Mouse (Mus musculus): ENCODE measurements around the gene Fbxo21. TPM values are rescaled to one million over a fixed set of nuclear protein-coding genes. Genes with fewer than 3 reads are reported as not detected.

Gene Fbxo21
- polyA plus RNA-seq, 1 experiment = 51.1 TPM

GRCm38 (mm10) chr5:118017527-118017926 lies 41.0 kb downstream of the Fbxo21 start:
- Histone ChIP-seq H3K27ac (ENCODE audit: control insufficient read depth, insufficient read depth, low read depth, low read length) (no peak overlapping the region), H3K4me3 (ENCODE audit: control insufficient read depth, low read depth, low read length) (no peak overlapping the region), H3K27me3 (ENCODE audit: control insufficient read depth, insufficient read depth, low read length) (no peaks in the 10 kb centered on the region), H3K4me1 (ENCODE audit: control insufficient read depth, insufficient read depth, low read length) (no peaks in the 10 kb centered on the region), H3K36me3 (ENCODE audit: control insufficient read depth, insufficient read depth, low read length) (no peaks in the 10 kb centered on the region)
- TF ChIP-seq CTCF (IDR thresholded peaks at IDR 0.05; ENCODE audit: control insufficient read depth, insufficient read depth, insufficient replicate concordance, low read depth, low read length) (no peak), POLR2A (IDR thresholded peaks at IDR 0.05; ENCODE audit: control insufficient read depth, low read depth, low read length) (no peak)

GRCm38 (mm10) chr5:118019905-118020304 lies 43.4 kb downstream of the Fbxo21 start:
- TF ChIP-seq POLR2A (IDR thresholded peaks at IDR 0.05; ENCODE audit: control insufficient read depth, low read depth, low read length) (no peak), CTCF (IDR thresholded peaks at IDR 0.05; ENCODE audit: control insufficient read depth, insufficient read depth, insufficient replicate concordance, low read depth, low read length) (no peak)
- Histone ChIP-seq H3K4me1 (ENCODE audit: control insufficient read depth, insufficient read depth, low read length) (no peaks in the 10 kb centered on the region), H3K27ac (ENCODE audit: control insufficient read depth, insufficient read depth, low read depth, low read length) (no peak overlapping the region)

GRCm38 (mm10) chr5:118023053-118023452 lies 46.5 kb downstream of the Fbxo21 start:
- Histone ChIP-seq H3K4me3 (ENCODE audit: control insufficient read depth, low read depth, low read length) (no peak overlapping the region), H3K4me1 (ENCODE audit: control insufficient read depth, insufficient read depth, low read length) (peaks cover 13% of the 10 kb centered on the region), H3K27ac (ENCODE audit: control insufficient read depth, insufficient read depth, low read depth, low read length) (no peak overlapping the region), H3K27me3 (ENCODE audit: control insufficient read depth, insufficient read depth, low read length) (peaks cover 2% of the 10 kb centered on the region; the same call in 1 of the 2 replicates), H3K36me3 (ENCODE audit: control insufficient read depth, insufficient read depth, low read length) (no peaks in the 10 kb centered on the region)
- no peak for TF ChIP-seq POLR2A (IDR thresholded peaks at IDR 0.05; ENCODE audit: control insufficient read depth, low read depth, low read length)

More at GRCm38 (mm10) chr5:118019905-118020304, 43.4 kb downstream of the Fbxo21 start:
- Histone ChIP-seq H3K36me3 (ENCODE audit: control insufficient read depth, insufficient read depth, low read length) (no peaks in the 10 kb centered on the region), H3K27me3 (ENCODE audit: control insufficient read depth, insufficient read depth, low read length) (no peaks in the 10 kb centered on the region), H3K4me3 (ENCODE audit: control insufficient read depth, low read depth, low read length) (no peak overlapping the region)

- Histone ChIP-seq H3K36me3 (ENCODE audit: control insufficient read depth, insufficient read depth, low read length) (no peaks in the 10 kb centered on the region), H3K4me1 (ENCODE audit: control insufficient read depth, insufficient read depth, low read length) (peaks cover 24% of the 10 kb centered on the region), H3K4me3 (ENCODE audit: control insufficient read depth, low read depth, low read length) (no peak overlapping the region), H3K27me3 (ENCODE audit: control insufficient read depth, insufficient read depth, low read length) (peaks cover 2% of the 10 kb centered on the region; the same call in 1 of the 2 replicates), H3K27ac (ENCODE audit: control insufficient read depth, insufficient read depth, low read depth, low read length) (no peak overlapping the region)
- TF ChIP-seq POLR2A (IDR thresholded peaks at IDR 0.05; ENCODE audit: control insufficient read depth, low read depth, low read length) = no peak
- no peak for TF ChIP-seq CTCF (IDR thresholded peaks at IDR 0.05; ENCODE audit: control insufficient read depth, insufficient read depth, insufficient replicate concordance, low read depth, low read length)
Observed at GRCm38 (mm10) chr5:118025880-118026279, 49.4 kb downstream of the Fbxo21 start.

GRCm38 (mm10) chr5:118026343-118026742 lies 49.8 kb downstream of the Fbxo21 start:
- H3K27me3 ChIP-seq (ENCODE audit: control insufficient read depth, insufficient read depth, low read length) = peaks cover 2% of the 10 kb centered on the region; the same call in 1 of the 2 replicates
- H3K4me1 ChIP-seq (ENCODE audit: control insufficient read depth, insufficient read depth, low read length) = peaks cover 24% of the 10 kb centered on the region
- H3K4me3 ChIP-seq (ENCODE audit: control insufficient read depth, low read depth, low read length) = no peak overlapping the region
- TF ChIP-seq POLR2A (IDR thresholded peaks at IDR 0.05; ENCODE audit: control insufficient read depth, low read depth, low read length) (no peak), CTCF (IDR thresholded peaks at IDR 0.05; ENCODE audit: control insufficient read depth, insufficient read depth, insufficient replicate concordance, low read depth, low read length) (no peak)
- no peaks in the 10 kb centered on the region for H3K36me3 ChIP-seq (ENCODE audit: control insufficient read depth, insufficient read depth, low read length)
- no peak overlapping the region for H3K27ac ChIP-seq (ENCODE audit: control insufficient read depth, insufficient read depth, low read depth, low read length)

GRCm38 (mm10) chr5:118027101-118027697 lies 50.7 kb downstream of the Fbxo21 start:
- Histone ChIP-seq H3K27ac (ENCODE audit: control insufficient read depth, insufficient read depth, low read depth, low read length) (no peak overlapping the region), H3K27me3 (ENCODE audit: control insufficient read depth, insufficient read depth, low read length) (peaks cover 2% of the 10 kb centered on the region; the same call in 1 of the 2 replicates), H3K4me1 (ENCODE audit: control insufficient read depth, insufficient read depth, low read length) (peaks cover 24% of the 10 kb centered on the region), H3K36me3 (ENCODE audit: control insufficient read depth, insufficient read depth, low read length) (no peaks in the 10 kb centered on the region), H3K4me3 (ENCODE audit: control insufficient read depth, low read depth, low read length) (no peak overlapping the region)
- TF ChIP-seq POLR2A (IDR thresholded peaks at IDR 0.05; ENCODE audit: control insufficient read depth, low read depth, low read length) = no peak
- no peak for TF ChIP-seq CTCF (IDR thresholded peaks at IDR 0.05; ENCODE audit: control insufficient read depth, insufficient read depth, insufficient replicate concordance, low read depth, low read length)

DNA sequence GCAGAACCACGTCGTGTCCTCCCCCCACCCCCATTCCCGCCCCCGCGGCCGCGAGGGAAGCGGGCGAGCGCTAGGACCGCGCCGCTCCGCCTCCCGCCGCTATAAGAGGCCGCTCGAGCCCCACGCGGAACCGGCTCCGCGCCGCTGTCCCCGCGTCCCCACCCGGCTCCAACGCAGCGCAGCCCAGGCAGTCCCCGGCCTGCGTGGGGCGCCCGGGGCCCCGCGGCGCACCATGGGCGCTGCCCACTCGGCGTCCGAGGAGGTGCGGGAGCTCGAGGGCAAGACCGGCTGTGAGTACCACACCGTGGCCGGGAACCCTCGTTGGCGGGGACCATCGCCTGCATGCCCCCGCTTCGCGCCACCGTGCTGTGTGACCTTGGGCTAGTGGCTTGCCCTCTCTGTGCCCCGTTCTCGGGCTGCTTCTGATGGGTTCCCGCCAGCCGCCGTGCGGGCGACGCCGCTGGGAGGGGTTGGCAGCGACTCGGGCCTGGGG lies 51.2 kb downstream of the Fbxo21 start, which contains the start of gene Tesc:
Gene Tesc (plus strand): TSS at position 46 of the 493 bp plus-strand sequence.
- Histone ChIP-seq H3K4me3 (ENCODE audit: control insufficient read depth, low read depth, low read length) (peak within 1 kb of the TSS; percentile 70), H3K27me3 (ENCODE audit: control insufficient read depth, insufficient read depth, low read length) (peaks cover 2% of the 10 kb centered on the region; the same call in 1 of the 2 replicates), H3K27ac (ENCODE audit: control insufficient read depth, insufficient read depth, low read depth, low read length) (no peak within 1 kb of the TSS), H3K36me3 (ENCODE audit: control insufficient read depth, insufficient read depth, low read length) (no peaks in the 10 kb centered on the region), H3K4me1 (ENCODE audit: control insufficient read depth, insufficient read depth, low read length) (peaks cover 24% of the 10 kb centered on the region)
- TF ChIP-seq POLR2A (IDR thresholded peaks at IDR 0.05; ENCODE audit: control insufficient read depth, low read depth, low read length) (no peak), CTCF (IDR thresholded peaks at IDR 0.05; ENCODE audit: control insufficient read depth, insufficient read depth, insufficient replicate concordance, low read depth, low read length) (no peak)
